Mouse (Mus musculus) liver (tissue): Measurements from ENCODE around the gene Nlgn1.
A peak's percentile ranks its signal among the peaks of the same experiment; 100 is the strongest.

ENCODE experiments used
- DNase-seq: peaks from one replicate; pipeline ENCODE4 v3.0.0-alpha.2; 2020; ENCODE audit warnings: mixed read lengths

Nlgn1 gene

GRCm38 (mm10) chr3:26332400-26333238 is at the start of gene Nlgn1:
TSS of gene Nlgn1 (minus strand) at chr3:26332460.
- no peak for DNase-seq

- no peak for DNase-seq
These were observed 46.0 kb upstream of the Nlgn1 start for GRCm38 (mm10) chr3:26378272-26378671.

- no peak for DNase-seq
These were observed 22.8 kb upstream of the Nlgn1 start for GRCm38 (mm10) chr3:26355082-26355481.

GRCm38 (mm10) chr3:26354483-26355030 is 22.3 kb upstream of the Nlgn1 start:
- DNase-seq = no peak

- DNase-seq = no peak
These were observed 5.2 kb upstream of the Nlgn1 start for GRCm38 (mm10) chr3:26337495-26337894.

GRCm38 (mm10) chr3:26333239-26333811 is 1.1 kb upstream of the Nlgn1 start:
- DNase-seq = peak; percentile 6

- no peak for DNase-seq
These were observed 841 bp downstream of the Nlgn1 start for GRCm38 (mm10) chr3:26331177-26332061.

GRCm38 (mm10) chr3:26330863-26331176 is 1.4 kb downstream of the Nlgn1 start:
- DNase-seq = no peak

GRCm38 (mm10) chr3:26330019-26330418 is 2.2 kb downstream of the Nlgn1 start:
- no peak for DNase-seq

- no peak for DNase-seq
These were observed 7.8 kb downstream of the Nlgn1 start for GRCm38 (mm10) chr3:26324510-26324909.

GRCm38 (mm10) chr3:26317397-26317796 is 14.9 kb downstream of the Nlgn1 start:
- no peak for DNase-seq

- no peak for DNase-seq
These were observed 34.4 kb downstream of the Nlgn1 start for GRCm38 (mm10) chr3:26297869-26298268.

- no peak for DNase-seq
These were observed 61.1 kb downstream of the Nlgn1 start for GRCm38 (mm10) chr3:26270894-26271795.

GRCm38 (mm10) chr3:26246564-26246963 is 85.7 kb downstream of the Nlgn1 start:
- DNase-seq = no peak

GRCm38 (mm10) chr3:26243274-26243673 is 89.0 kb downstream of the Nlgn1 start:
- no peak for DNase-seq

GRCm38 (mm10) chr3:26230006-26230405 is 102.3 kb downstream of the Nlgn1 start:
- DNase-seq = no peak

- DNase-seq = peak; percentile 4
These were observed 103.4 kb downstream of the Nlgn1 start for GRCm38 (mm10) chr3:26228827-26229226.

- DNase-seq = no peak
These were observed 104.0 kb downstream of the Nlgn1 start for GRCm38 (mm10) chr3:26228172-26228781.

- DNase-seq = no peak
These were observed 108.8 kb downstream of the Nlgn1 start for GRCm38 (mm10) chr3:26223500-26223899.

- no peak for DNase-seq
These were observed 116.0 kb downstream of the Nlgn1 start for GRCm38 (mm10) chr3:26216231-26216630.

GRCm38 (mm10) chr3:26202702-26203101 is 129.6 kb downstream of the Nlgn1 start:
- DNase-seq = no peak

- DNase-seq = no peak
These were observed 130.8 kb downstream of the Nlgn1 start for GRCm38 (mm10) chr3:26201410-26201809.
